Mouse (Mus musculus) T-helper 2 cell (primary cell): ENCODE results near the gene Nbeal2.

Experiments
- in situ Hi-C: fragments of 300-600 bp; cut with MboI, MseI; formaldehyde crosslinking; loops from one replicate; pipeline ENCODE4 v1.15.1; 2025; ENCODE audit warnings: high pct_unique_total_duplicates

Nbeal2 gene

DNA sequence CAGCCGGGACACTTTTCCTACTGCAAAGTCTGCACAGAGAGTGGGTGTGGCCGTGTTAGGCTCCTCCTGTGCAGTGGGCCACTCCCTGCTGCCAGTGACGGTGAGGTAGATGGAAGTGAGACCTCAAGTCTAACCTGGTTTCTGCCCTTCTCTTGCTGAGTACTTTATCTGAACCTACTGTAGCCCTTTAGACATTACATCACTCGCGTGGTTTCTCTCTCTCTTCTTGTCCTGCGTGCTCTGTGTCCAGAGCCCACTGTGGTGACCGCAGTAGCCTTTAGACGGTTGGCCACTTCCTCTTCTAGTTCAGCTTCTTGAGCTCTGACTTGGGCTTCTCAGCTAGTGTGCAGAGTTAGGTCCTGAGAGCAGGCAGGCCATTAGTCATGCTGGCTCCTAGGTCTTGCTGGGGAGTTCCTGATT is 22.5 kb upstream of the Nbeal2 start:
- in situ Hi-C loops: no loop called here

GRCm38 (mm10) chr9:110673107-110673752 is 19.3 kb upstream of the Nbeal2 start:
- in situ Hi-C loops: no loop called here

DNA sequence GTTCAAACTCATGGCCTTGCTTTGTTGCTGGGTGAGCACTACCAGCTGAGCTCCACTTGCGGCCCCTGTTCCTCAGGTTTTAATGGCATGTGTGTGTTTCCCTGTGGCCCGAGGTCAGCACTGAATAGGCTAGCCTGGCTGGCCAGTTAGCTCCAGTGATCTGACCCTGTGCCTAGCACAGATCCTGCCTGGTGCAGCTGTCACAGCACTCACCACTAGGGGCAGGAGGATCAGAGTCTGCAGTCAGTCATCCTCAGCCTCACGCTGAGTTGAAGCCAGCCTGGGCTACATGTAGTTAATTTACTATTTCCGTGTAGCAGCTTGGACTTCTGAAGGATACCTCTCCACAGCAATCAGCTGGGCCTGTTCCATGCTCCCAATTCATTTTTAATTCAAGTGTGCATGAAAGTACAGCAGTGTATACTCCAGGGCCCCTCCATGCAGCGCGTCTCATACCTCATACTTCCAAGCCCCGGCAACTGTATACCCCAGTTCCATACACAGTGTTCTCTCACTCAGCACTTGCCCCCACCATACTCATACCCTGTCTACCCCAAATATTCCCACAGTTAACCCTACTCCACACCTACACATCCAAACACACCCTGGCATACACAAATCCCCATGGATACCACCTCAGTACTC is 18.6 kb upstream of the Nbeal2 start:
- in situ Hi-C loops: no loop called here

- in situ Hi-C loops: loop anchor here (5.0 kb wide), 1 partner anchor 33 kb away; no protein-coding TSS in a partner anchor
These were observed 15.8 kb upstream of the Nbeal2 start for GRCm38 (mm10) chr9:110669785-110670184.

DNA sequence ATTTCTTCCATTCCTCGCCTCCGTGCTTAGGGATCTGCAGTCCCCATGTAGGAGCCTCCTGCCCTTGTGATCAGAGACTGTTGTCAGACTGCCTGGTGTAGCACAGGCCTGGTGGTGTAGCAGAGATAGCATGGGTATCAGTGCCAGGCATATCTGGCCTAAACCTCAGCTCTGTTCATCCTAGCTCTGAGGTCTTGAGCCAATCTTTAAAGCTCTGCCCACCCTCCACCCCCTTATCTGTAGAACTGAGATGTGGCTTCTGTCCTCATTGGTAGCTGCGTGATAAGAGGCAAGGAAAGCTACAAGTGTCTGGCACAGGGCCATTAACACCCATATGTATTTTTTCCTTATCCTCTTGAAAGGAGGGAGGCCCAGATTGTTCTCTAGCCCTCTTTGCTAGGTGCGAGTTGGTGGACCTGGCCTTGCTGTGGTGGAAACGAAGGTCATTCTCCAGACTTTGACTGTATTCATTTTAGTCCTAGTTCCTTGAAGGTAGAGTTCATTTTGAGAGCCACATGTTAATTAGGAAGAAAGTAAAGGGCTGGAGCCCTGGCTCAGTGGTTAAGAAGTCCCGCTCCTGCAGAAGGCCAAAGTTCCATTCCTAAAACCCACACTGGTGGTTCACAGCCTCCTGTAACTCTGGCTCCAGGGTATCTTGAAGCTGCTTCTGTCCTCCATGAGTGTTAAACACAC is 14.8 kb upstream of the Nbeal2 start:
- in situ Hi-C loops: loop anchor here (5.0 kb wide), 1 partner anchor 34 kb away; no protein-coding TSS in a partner anchor

DNA sequence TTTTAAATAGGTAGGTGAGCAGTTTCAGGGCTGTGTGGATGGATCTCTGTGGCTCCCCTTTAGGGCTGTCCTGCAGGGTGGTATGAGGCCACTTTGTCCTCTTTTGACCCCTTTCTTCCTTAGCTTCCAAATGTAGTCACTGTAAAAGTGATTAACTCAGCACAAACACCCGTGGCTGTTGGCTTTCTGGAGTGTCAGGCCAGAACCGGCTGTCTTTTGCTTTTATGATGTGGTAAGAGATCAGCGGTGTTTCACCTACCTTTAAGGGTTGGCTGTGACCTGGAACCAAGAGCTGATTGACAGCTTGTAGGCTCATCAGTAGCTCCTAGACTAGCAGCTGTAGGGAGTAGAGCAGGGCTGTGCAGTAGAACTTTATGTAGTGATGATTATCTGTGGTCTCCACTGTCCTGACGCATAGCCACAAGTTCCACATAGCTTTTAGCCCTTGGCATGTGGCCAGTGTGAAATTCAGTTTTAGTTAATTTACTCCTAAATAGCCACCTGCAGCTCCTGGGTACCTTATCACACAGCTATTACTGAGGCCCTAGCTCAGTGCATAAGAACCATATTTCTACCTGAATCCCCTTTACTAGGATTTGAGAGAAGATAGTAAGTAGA is 13.4 kb upstream of the Nbeal2 start:
- in situ Hi-C loops: loop anchor here (5.0 kb wide), 1 partner anchor 35 kb away; no protein-coding TSS in a partner anchor

DNA sequence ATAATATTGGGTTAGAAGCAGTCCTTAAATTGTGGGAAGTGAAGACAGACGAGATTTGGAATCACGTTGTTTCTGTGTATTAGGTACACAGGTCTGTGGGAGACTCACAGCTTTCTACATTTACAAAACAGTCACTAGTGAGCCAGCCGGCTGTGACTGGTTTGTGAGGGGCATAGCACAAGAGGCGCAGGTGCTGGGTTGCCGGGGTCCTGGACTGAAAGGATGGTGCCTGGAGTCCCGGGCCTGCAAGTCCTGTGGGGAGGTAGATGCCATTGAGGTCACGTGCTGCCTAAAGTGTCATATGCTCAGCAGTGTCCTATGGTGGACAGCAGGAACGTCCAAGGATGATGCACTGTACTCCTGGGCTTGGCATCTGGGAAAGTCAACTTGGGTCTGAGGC is 12.4 kb upstream of the Nbeal2 start:
- in situ Hi-C loops: loop anchor here (5.0 kb wide), 1 partner anchor 36 kb away; no protein-coding TSS in a partner anchor

DNA sequence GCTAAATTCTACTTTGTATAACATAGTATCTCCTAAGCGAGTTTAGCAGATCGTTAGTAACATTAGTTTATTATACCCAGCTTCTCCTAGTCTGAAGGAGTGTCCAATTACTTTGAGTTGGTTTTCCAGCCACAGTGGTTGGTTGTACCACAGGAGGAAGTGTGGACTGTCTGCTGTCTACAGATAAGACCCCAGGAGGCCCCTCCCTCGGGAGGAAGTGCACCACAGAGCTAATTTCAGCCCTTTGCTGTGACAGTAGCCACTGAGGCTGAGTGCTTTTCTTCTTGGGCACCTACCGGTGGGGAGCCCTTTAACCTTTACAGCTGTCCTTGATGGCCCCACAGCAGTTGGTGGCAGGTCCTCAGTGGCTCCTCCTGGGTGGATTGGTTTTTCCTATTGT is 12.0 kb upstream of the Nbeal2 start:
- in situ Hi-C loops: loop anchor here (5.0 kb wide), 1 partner anchor 36 kb away; no protein-coding TSS in a partner anchor

DNA sequence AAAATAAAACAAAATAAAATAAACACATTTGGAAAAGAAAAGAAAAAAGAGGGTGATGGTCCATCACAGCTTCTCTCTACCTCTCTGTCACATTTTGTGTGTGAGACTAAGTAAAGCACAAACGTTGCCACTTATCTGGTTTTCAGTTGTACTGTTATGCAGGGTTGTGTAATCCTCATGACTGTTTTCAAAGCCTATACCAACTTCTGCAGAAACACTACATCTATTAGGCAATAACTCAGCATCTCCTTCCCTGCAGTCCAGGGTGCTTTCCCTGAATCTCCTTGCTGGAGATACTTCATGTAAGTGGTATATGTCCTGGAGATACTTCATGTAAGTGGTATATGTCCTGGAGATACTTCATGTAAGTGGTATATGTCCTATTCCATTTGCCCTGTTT is 8.9 kb upstream of the Nbeal2 start:
- in situ Hi-C loops: no loop called here

GRCm38 (mm10) chr9:110660856-110661612 is 7.1 kb upstream of the Nbeal2 start:
- in situ Hi-C loops: no loop called here

GRCm38 (mm10) chr9:110660208-110660607 is 6.2 kb upstream of the Nbeal2 start:
- in situ Hi-C loops: no loop called here

GRCm38 (mm10) chr9:110659521-110659920 is 5.6 kb upstream of the Nbeal2 start:
- in situ Hi-C loops: no loop called here

GRCm38 (mm10) chr9:110657474-110658078 is 3.6 kb upstream of the Nbeal2 start:
- in situ Hi-C loops: no loop called here

- in situ Hi-C loops: no loop called here
These were observed 2.6 kb upstream of the Nbeal2 start, which contains the start of gene Ccdc12 for GRCm38 (mm10) chr9:110656249-110657221. Gene Ccdc12 (plus strand): TSS chr9:110656503.

DNA sequence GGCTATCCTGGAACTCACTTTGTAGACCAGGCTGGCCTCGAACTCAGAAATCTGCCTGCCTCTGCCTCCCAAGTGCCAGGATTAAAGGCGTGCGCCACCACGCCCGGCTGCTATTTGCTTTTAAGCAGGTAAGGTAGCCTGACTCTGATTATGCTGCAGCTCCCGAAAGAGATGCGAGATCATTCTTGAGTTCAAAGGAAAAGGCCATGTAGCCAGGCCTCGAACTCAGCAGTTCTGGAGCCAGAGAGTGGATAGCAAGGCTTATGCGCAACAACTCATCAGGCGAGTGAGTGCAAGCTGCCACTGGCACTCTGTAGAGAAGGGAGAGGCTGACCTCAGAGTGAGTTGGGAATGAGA is 1.7 kb upstream of the Nbeal2 start:
- in situ Hi-C loops: no loop called here

GRCm38 (mm10) chr9:110654726-110655650 is 1.0 kb upstream of the Nbeal2 start:
- in situ Hi-C loops: no loop called here

GRCm38 (mm10) chr9:110652963-110653654 is 852 bp downstream of the Nbeal2 start:
- in situ Hi-C loops: no loop called here
